Mouse (Mus musculus) CD4-positive, CD25-positive, alpha-beta regulatory T cell, adult 4 months (primary cell): ENCODE data around the gene Gpr173. TPM values are rescaled to one million over a fixed set of nuclear protein-coding genes. Genes with fewer than 3 reads are reported as not detected.

Experiments
- polyA plus RNA-seq, 2 experiments: library from polyadenylated mRNA; unstranded; fragments of 100-300 nt; shearing (Covaris generic); gene quantifications; one replicate each; pipeline ENCODE4 v1.2.1; 2017

Gpr173 gene
- polyA plus RNA-seq, 2 experiments from 2014 or later: not detected

Other genes starting within 250 kb of the Gpr173 start
- under 1 TPM; 0.18 to 0.34 TPM for gene Iqsec2, start 224.4 kb downstream of the Gpr173 start, polyA plus RNA-seq
- 10 to 100 TPM; 30.4 to 37.7 TPM for gene Kdm5c, start 135.7 kb downstream of the Gpr173 start, polyA plus RNA-seq
- gene Kantr, start 41.2 kb downstream of the Gpr173 start, polyA plus RNA-seq: 10 to 100 TPM; 32.5 to 41.2 TPM
- gene Tspyl2, start 26.3 kb downstream of the Gpr173 start, polyA plus RNA-seq: 10 to 100 TPM; 11.9 to 16.1 TPM
- not detected for gene Cldn34a, start 194.6 kb upstream of the Gpr173 start, polyA plus RNA-seq